Mouse (Mus musculus) hindbrain, embryonic 16.5 days (tissue): ENCODE data around the gene Intu. TPM values are rescaled to one million over a fixed set of nuclear protein-coding genes. Genes with fewer than 3 reads are reported as not detected.

Experiments used
- ATAC-seq: fragments of 200-750 bp; cut with Nextera tagmentation; 2 replicates; pipeline ENCODE4 v1.8.0; 2017; ENCODE audit warnings: moderate TSS enrichment, moderate library complexity
- H3K27ac ChIP-seq: fragments of 300-500 bp; sonication (generic); 2 replicates; pipeline ENCODE4 v1.5.1; 2014; ENCODE audit warnings: low read depth, mild to moderate bottlenecking, control low read depth, low read length, moderate library complexity
- H3K27me3 ChIP-seq: fragments of 300-500 bp; sonication (generic); replicated peaks from 2 replicates; pipeline ENCODE4 v1.6.1; 2014; ENCODE audit warnings: low read length; ENCODE audit not compliant: control insufficient read depth, insufficient read depth
- H3K36me3 ChIP-seq: fragments of 300-500 bp; sonication (generic); 2 replicates; pipeline ENCODE4 v1.6.1; 2014; ENCODE audit warnings: mild to moderate bottlenecking, low read length, moderate library complexity, mixed read lengths; ENCODE audit not compliant: control insufficient read depth, insufficient read depth
- H3K4me1 ChIP-seq: fragments of 300-500 bp; sonication (generic); 2 replicates; pipeline ENCODE4 v1.6.1; 2014; ENCODE audit warnings: low read depth, low read length; ENCODE audit not compliant: control insufficient read depth, insufficient read depth
- H3K4me2 ChIP-seq: fragments of 300-500 bp; sonication (generic); 2 replicates; pipeline ENCODE4 v1.6.1; 2014; ENCODE audit warnings: mild to moderate bottlenecking, low read length, control low read depth, moderate library complexity
- H3K4me3 ChIP-seq: fragments of 300-500 bp; sonication (generic); 2 replicates; pipeline ENCODE4 v1.5.1; 2014; ENCODE audit warnings: mild to moderate bottlenecking, low read length, control low read depth, moderate library complexity
- H3K9ac ChIP-seq: fragments of 300-500 bp; sonication (generic); 2 replicates; pipeline ENCODE4 v1.6.1; 2014; ENCODE audit warnings: low read depth, mild to moderate bottlenecking, control low read depth, low read length, moderate library complexity
- H3K9me3 ChIP-seq: fragments of 300-500 bp; sonication (generic); 2 replicates; pipeline ENCODE4 v1.6.1; 2014; ENCODE audit warnings: mild to moderate bottlenecking, low read length, moderate library complexity; ENCODE audit not compliant: control insufficient read depth
- WGBS: fragments of 180-500 bp; shearing (Covaris S2); extraction: QIAGEN DNeasy Blood & Tissue Kit; methylation state at CpG from one replicate; pipeline ENCODE4 v1.1.7; 2014; 5-methylcytosine and 5-hydroxymethylcytosine counted together
- polyA plus RNA-seq: library from polyadenylated mRNA; unstranded; fragments of >200 nt; fragmentation: Nextera tagmentation; extraction: Ambion mirVana; gene quantifications from 2 replicates; pipeline ENCODE4 v1.2.1, GENCODE M21; 2015

Gene Intu
- polyA plus RNA-seq, 1 experiment from 2014 or later: 3.3 TPM

DNA sequence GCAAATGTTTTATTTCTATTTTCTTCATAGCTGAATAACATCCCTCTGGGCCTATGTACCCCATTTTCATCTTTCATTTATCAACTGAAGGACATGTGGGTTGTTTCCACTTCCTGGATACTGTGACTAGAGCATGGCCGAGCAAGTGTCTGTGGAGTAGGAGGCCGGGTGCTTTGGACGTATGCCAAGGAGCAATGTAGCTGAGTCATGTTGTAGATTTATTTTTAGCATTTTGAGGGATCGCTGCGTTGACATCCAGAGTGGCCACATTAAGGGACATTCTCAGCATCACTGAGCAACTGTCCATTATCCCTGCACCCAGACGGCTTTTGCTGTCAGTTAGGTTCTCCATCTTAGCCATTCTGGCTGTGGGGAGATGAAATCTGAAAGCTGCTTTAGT, 20.5 kb upstream of the Intu start:
- Histone ChIP-seq H3K4me2 (no peak overlapping the region), H3K27ac (no peak overlapping the region), H3K9ac (no peak overlapping the region), H3K36me3 (no peaks in the 10 kb centered on the region), H3K4me1 (no peaks in the 10 kb centered on the region), H3K4me3 (no peak overlapping the region), H3K27me3 (no peaks in the 10 kb centered on the region), H3K9me3 (no peaks in the 10 kb centered on the region)
- 42% methylated on average over 6 of the region's 6 CpGs for WGBS
- peak; percentile 45; the same call in 1 of the 2 replicates for ATAC-seq

DNA sequence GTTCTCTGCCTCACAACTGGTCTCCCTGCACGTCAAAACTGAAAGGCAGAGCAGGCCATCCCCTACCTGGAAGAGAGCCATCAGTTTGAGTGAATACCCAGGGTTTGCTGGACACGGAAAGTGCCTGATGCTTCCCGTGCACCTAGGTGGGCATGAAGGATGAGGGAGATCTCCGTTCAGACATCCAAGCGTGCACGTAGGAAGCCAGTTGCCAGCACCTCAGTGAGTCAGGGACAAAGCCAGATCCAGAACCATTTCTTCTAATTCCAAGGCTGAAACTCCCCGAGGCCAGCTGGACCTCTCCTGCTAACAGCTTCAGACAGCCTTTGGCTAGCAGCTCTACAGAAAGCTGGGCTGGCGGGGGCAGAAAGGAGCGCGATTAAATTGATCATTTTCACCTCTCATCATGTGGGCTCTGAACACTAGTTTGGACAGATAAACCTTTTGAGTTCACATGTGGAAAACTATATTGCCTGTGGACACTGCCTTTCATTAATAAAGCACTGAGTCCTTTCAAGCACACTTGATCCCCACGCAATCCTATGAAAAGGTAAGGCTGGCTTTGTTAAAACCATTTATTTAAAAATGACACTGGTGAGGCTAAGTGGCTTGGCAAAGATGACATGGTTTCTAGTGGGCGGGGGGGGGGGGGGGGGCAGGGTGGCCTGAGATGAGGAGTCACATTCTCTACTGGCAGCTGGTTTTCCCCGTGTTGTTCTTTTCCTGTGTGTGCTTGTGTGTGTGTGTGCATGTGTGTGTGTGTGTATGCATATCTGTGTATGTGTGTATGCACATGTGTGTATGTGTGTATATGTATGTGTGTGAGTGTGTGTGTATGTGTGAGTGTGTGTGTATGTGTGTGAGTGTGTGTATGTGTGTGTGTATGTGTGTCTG, 17.9 kb upstream of the Intu start:
- Histone ChIP-seq H3K4me2 (no peak overlapping the region), H3K4me3 (no peak overlapping the region), H3K27me3 (no peaks in the 10 kb centered on the region), H3K9me3 (no peaks in the 10 kb centered on the region), H3K4me1 (no peaks in the 10 kb centered on the region), H3K27ac (no peak overlapping the region), H3K9ac (no peak overlapping the region), H3K36me3 (no peaks in the 10 kb centered on the region)
- 84% methylated on average over 13 of the region's 13 CpGs for WGBS
- ATAC-seq: no peak

DNA sequence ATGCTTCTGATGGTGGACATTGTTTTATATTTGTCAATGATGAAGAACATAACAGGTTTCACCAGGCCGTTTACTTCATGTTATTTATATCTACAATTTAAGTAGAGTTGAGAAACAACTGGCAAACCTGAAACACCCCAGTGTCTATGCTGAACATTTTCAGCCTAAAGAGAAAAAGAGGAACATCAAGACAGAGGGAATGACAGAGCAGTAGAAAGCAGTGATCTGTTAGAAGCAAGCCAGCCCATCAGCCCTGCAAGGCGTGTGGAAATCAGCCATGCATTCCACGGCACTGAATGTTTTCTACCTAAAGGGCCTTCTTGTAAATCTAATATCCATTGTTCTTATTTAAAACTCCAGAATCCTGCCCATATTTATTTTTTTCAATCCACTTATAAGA, 12.8 kb upstream of the Intu start:
- H3K4me1 ChIP-seq: no peaks in the 10 kb centered on the region
- H3K36me3 ChIP-seq: no peaks in the 10 kb centered on the region
- no peak overlapping the region for H3K27ac ChIP-seq
- H3K27me3 ChIP-seq: no peaks in the 10 kb centered on the region
- ATAC-seq: no peak
- no peak overlapping the region for H3K4me3 ChIP-seq
- no peaks in the 10 kb centered on the region for H3K9me3 ChIP-seq
- H3K9ac ChIP-seq: no peak overlapping the region
- WGBS: 82% methylated on average over 3 of the region's 3 CpGs
- H3K4me2 ChIP-seq: no peak overlapping the region

DNA sequence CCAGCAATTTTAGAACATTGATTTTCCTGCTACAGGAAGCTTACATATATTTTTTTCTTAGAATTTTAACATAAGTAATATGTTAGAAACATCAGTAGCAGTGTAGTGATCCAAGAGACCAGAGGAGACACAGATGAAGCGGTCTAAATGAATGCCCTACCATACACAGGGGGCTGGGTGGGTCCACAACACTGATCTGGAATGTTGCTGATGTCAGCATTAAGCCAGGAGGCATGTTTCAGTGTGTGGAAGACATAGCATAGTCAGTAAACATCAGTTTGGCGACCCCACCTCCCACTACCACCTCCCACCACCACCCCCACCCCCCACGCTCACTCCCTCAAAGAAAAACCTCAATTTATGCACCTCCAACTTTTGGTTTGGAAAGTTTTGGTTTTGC, 11.5 kb upstream of the Intu start:
- Histone ChIP-seq H3K27me3 (no peaks in the 10 kb centered on the region), H3K27ac (no peak overlapping the region), H3K9ac (no peak overlapping the region), H3K4me2 (no peak overlapping the region), H3K36me3 (no peaks in the 10 kb centered on the region), H3K9me3 (no peaks in the 10 kb centered on the region), H3K4me3 (no peak overlapping the region), H3K4me1 (no peaks in the 10 kb centered on the region)
- WGBS: 75% methylated on average over 3 of the region's 3 CpGs
- ATAC-seq: no peak

DNA sequence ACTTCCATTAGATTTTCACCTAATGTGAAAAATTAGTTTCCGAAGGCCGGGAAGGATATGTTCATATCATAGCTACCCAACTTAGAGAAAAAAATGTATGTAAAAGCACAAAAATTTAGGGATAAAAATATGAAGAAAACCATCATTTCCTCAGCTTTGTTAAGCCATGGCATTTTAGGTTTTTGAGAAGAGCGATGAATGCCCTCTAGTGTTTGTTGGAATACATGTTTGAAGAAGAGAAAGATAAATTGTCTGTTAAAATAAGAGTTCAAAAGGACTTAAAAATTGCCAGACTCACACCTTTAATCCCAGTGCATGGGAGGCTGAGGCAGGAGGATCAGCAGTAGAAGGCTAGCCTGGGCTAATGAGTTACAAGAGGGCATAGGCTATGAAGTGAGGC, 10.5 kb upstream of the Intu start:
- no peak overlapping the region for H3K4me3 ChIP-seq
- H3K4me2 ChIP-seq: no peak overlapping the region
- WGBS: 96% methylated on average over 3 of the region's 3 CpGs
- H3K36me3 ChIP-seq: no peaks in the 10 kb centered on the region
- no peaks in the 10 kb centered on the region for H3K27me3 ChIP-seq
- H3K4me1 ChIP-seq: no peaks in the 10 kb centered on the region
- H3K27ac ChIP-seq: no peak overlapping the region
- ATAC-seq: no peak
- H3K9me3 ChIP-seq: no peaks in the 10 kb centered on the region
- H3K9ac ChIP-seq: no peak overlapping the region

DNA sequence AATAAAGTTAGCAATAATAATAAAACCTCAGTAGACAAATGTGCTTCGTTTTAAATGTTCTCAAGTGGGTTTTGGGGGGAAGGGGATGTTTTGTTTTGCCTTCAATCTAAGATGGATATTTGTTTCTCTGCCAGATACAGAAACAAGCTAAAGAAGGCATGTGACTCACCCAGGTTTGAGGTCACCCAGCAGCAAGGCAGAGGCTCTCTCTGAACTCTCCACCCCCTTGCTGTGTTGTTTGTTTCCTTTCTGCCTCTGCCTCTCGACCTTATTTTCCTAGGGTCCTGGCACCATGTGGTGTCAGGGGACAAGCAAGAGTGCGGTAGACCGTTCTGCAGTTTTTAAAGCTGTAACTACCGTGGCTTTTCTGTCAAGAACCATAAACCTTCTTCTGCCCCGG, 8.6 kb upstream of the Intu start:
- Histone ChIP-seq H3K27me3 (no peaks in the 10 kb centered on the region), H3K9ac (no peak overlapping the region)

DNA sequence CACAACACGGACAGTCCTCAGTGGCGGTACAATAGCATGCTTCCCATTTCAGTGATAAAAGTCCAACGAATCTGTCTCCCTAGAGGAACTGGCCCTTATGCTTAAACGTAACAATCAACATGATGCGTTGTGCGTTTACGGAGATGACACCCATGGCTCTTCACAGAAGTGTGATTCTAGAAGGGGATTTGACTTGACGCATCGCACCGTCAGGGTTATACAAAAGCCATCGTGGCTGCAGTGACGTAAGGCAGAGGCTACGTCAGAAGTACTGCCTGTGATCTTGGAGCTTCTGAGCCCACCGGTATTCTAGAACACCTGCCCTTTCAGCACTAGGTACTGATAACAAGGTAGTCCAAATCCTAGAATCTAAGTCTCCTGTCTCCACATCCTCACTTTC, 8.2 kb upstream of the Intu start:
- no peaks in the 10 kb centered on the region for H3K36me3 ChIP-seq
- no peak overlapping the region for H3K27ac ChIP-seq
- H3K9me3 ChIP-seq: no peaks in the 10 kb centered on the region
- H3K9ac ChIP-seq: no peak overlapping the region
- no peak overlapping the region for H3K4me3 ChIP-seq
- WGBS: 63% methylated on average over 14 of the region's 14 CpGs
- H3K27me3 ChIP-seq: no peaks in the 10 kb centered on the region
- peak overlapping the region; percentile 22 for H3K4me2 ChIP-seq
- no peaks in the 10 kb centered on the region for H3K4me1 ChIP-seq
- ATAC-seq: no peak

More for the DNA sequence above, 8.6 kb upstream of the Intu start:
- no peaks in the 10 kb centered on the region for H3K4me1 ChIP-seq
- no peak overlapping the region for H3K27ac ChIP-seq
- peak overlapping the region; percentile 22 for H3K4me2 ChIP-seq
- 38% methylated on average over 6 of the region's 6 CpGs for WGBS
- no peak for ATAC-seq
- no peaks in the 10 kb centered on the region for H3K9me3 ChIP-seq
- no peak overlapping the region for H3K4me3 ChIP-seq
- no peaks in the 10 kb centered on the region for H3K36me3 ChIP-seq

DNA sequence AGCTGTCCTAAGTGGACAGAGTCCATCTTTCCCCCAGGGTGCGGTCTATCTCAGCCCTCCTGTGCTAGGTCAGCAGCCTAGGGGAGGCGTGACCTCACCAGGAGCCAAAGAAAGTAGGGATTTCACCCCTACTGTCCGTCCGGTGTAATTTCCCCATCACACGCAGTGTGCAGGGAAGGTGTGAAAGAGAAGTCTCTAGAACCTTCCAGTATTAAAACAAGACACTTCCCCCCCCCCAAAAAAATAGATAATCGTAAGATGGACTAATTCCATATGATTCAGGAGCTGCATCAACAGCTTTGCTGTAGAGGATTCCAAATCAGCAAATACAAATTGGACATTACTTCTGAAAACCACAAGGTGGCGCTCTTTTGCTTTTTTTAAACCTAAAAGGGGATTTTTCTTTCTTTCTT, 7.7 kb upstream of the Intu start:
- H3K4me2 ChIP-seq: peak overlapping the region; percentile 22
- H3K36me3 ChIP-seq: no peaks in the 10 kb centered on the region
- no peaks in the 10 kb centered on the region for H3K4me1 ChIP-seq
- H3K9me3 ChIP-seq: no peaks in the 10 kb centered on the region
- no peak for ATAC-seq
- no peak overlapping the region for H3K27ac ChIP-seq
- no peak overlapping the region for H3K9ac ChIP-seq
- 12% methylated on average over 7 of the region's 7 CpGs for WGBS
- no peaks in the 10 kb centered on the region for H3K27me3 ChIP-seq
- no peak overlapping the region for H3K4me3 ChIP-seq

DNA sequence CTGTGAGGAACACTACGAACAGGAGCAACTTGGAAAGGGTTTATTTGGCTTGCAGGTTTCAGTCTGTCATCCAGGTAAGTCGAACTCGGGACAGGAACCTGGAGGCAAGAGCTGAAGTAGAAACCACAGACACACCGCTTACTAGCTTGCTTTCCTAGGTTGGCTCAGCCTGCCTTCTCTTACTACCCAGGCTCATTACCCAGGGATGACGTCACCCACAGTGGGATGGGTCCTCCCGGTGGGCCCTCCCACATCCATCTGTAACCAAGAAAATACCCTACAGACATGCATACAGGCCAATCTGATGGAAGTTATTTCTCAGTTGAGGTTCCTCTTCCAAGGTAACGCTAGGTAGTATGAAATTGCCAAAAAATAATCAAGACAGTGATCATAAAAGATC, 6.2 kb upstream of the Intu start:
- ATAC-seq: no peak
- 90% methylated on average over 7 of the region's 7 CpGs for WGBS
- no peak overlapping the region for H3K4me2 ChIP-seq
- H3K27me3 ChIP-seq: no peaks in the 10 kb centered on the region
- H3K36me3 ChIP-seq: no peaks in the 10 kb centered on the region
- H3K27ac ChIP-seq: no peak overlapping the region
- no peak overlapping the region for H3K4me3 ChIP-seq
- no peaks in the 10 kb centered on the region for H3K9me3 ChIP-seq
- no peaks in the 10 kb centered on the region for H3K4me1 ChIP-seq
- no peak overlapping the region for H3K9ac ChIP-seq
